Mouse (Mus musculus) spleen, postnatal 10 days (tissue): ENCODE results near the gene Kazn.

Experiments
- DNase-seq, 2 experiments: peaks; one replicate each; pipeline ENCODE4 v3.0.0; 2021 to 2022; ENCODE audit warnings: low spot score in 2 of 2

Kazn gene

GRCm38 (mm10) chr4:142239240-142240126 lies at the start of gene Kazn:
Kazn (minus strand) TSS chr4:142239401.
- DNase-seq = peak; percentile 12 to 57

- DNase-seq = no peak
These were observed 46.3 kb upstream of the Kazn start for GRCm38 (mm10) chr4:142285471-142285870.

DNA sequence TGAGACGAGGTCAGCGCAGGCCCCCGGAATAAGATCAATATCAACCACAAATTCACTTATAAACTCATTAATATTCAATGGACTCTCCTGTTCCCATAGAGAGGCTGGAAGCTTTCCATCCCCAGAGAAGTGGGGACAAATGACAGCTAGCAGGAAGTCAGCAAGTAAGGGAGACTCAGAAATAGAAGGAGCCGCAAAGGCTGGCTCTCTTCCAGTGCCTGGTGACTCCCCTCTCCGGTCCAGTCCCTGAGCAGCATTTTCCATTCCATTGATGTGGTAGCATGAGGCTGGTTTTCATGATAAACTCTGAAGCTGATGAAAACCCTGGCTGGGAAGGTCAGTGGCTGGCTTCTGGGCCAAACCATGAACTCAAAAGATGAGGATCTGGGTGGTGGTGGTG lies 44.7 kb upstream of the Kazn start:
- no peak for DNase-seq

DNA sequence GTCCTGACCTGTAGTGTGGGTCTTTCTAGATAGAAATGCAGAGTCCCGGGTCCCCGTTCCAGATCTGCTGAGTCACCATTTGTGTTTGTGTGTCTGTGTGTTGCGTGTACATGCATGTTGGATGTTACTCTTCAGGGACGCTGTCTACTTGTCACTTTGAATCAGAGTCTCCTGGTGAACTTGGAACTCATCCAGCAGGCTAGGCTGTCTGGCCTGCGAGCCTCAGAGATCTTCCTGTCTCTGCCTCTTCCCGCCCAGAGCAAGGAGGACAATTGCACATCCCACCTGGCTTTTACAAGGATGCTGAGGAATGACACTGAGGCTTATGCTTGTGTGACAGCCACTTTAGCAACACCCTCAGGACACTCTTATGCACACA lies 39.0 kb upstream of the Kazn start:
- DNase-seq = no peak

DNA sequence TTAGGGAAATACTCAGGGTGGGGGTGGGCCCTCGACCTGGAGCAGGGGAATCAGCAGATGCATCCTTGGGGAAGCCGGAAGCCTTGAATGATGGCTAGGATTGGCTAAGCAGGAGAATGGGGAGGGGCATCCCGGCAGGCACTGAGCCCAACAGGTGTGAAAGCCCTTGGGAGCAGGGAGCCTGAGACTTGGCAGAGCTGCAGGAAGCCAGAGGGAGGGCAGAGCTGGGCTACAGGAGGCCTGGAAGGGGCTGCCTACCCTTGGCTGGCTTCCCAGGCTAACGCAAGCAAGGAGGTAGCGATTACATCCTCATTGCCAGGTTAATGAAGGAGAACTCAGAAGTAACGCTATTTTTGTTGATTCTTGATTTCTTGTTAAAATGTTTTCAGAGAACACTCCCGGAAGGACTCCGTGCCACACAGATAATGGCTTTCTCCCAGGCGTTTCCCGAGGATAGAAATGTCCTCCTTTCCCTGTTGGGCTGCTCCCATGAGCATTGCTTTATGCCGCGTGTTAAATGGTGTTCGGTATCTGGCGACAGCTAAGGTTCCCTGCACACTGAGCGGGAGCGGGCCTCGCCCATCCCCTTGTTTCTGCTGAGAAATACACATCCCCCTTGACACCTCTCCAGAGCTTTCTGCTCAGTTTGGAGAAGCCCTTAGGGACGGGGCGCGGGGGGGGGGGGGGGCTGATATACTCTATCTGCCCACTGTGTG lies 38.4 kb upstream of the Kazn start:
- DNase-seq = no peak

DNA sequence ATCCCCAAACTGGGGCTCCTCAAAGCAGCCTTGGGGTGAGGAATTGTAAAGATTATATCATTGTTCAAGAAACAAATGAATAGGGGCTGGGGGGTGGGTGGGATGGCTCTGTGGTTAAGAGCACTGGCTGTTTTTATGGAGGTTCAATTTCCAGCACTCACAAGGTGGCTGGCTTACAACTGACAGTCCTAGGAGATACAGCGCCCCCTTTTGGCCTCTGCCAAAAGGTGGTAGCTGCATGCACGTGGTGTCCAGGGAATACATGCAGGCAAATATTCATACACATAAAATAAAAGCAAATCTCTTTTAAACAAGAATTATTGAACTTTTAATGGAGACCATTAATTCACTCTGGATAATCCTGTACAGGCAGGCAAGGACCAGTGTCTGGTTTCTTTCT lies 36.0 kb upstream of the Kazn start:
- DNase-seq = no peak

DNA sequence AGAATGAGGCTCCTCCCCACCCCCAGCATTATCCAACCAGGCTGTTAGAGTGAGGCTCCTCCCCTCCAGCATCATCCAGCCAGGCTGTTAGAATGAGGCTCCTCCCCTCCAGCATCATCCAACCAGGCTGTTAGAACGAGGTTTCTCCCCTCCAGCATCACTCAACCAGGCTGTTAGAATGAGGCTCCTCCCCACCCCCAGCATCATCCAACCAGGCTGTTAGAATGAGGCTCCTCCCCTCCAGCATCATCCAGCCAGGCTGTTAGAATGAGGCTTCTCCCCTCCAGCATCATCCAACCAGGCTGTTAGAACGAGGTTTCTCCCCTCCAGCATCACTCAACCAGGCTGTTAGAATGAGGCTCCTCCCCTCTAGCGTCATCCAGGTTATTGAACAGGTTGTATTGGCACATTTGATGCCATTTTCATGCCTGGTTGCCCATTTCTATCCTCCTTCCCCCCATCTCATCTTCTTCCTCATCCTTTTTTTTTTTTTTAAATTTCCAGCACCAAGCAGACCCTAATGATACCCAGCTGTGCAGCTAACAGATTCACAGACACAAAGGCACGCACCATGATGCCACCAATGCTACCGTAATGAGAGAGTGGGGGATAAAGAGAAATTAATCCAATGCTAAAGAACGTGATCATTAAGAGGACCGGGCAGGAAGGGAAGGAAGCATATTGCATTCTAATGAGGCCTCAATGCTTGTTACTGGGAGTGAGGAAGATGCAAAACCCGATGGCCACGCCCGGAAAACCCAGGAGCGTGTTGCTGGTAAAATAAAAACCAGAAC lies 35.4 kb upstream of the Kazn start:
- no peak for DNase-seq

DNA sequence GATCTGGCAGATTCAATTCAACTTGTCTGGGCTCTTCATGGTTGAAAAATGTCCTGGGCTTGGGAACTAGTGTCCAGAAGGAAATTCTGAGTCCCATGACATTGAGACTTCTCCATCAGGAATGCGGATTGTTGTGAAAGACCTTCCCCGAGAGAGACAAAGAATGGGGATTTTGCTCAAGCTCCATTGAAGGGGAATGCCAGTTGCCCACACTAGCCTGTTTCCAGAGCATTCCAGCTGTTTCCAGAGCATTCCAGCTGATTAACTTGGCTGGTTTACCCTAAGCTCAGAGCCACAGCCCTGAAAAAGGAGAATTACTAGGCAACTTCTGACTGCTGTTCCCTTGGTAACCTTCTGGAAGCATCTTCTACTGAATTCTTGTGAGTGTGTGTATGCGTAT lies 32.3 kb upstream of the Kazn start:
- no peak for DNase-seq

DNA sequence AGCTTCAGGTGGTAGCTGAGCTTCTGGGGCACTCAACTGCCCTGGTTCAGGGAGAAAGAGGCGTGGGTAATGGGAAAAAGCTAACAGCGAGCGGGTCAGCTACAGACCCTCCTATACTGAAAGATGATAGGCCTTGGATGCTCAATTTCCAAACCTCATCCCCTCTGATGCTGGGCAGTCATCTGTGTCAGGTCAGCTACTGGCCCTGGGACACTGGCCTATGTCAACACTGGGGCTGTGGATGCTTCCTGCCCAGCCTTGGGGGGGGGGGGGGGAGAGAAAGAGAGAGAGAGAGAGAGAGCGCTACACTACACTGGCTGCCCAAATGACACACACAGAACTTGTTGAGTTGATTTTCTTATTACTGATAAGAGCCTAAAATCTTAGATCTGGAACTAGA lies 28.6 kb upstream of the Kazn start:
- DNase-seq = no peak

DNA sequence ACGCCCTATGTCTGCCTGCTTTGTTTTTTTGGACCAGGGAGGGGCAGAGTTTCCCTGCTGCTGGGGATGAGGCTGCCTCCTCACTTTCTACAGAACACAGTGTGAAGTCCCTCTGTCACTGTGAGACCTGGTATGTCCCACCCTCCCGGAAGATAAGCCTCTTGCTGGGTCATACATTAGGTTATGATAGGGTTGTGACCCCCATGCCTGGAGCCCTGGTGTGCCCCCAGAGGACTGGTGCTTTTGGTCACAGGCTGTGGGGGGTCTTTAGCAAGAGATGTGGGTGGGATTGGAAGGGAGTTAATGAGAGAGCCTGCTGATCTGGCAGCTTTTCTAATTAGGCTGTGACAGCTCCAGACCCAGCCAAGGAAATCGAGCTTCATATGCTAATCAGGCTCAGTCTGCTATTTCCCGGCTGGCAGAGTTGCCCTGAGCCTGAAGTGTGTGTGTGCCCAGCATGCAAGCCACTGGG lies 28.2 kb upstream of the Kazn start:
- no peak for DNase-seq

DNA sequence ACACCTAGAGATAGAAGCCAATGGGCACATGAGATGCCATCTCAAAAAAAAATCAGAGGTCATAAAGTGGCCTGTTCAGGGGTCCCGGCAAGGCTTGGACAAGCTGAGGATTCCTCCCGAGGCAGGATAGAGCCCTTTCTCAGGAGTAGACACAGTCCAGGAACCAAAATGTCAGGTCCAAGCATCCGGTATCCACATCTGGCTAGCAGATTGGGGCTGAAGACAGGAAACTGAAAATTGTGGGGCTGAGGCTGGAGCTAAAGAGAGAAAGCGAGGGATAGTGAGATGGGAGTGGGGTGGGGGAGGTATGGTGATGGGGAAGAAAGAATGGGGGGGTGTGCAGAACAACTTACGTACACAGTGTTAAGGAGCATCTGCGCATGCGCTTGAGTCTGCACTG lies 25.1 kb upstream of the Kazn start:
- no peak for DNase-seq

GRCm38 (mm10) chr4:142261725-142262124 lies 22.5 kb upstream of the Kazn start:
- DNase-seq = no peak

GRCm38 (mm10) chr4:142258730-142259129 lies 19.5 kb upstream of the Kazn start:
- no peak for DNase-seq

DNA sequence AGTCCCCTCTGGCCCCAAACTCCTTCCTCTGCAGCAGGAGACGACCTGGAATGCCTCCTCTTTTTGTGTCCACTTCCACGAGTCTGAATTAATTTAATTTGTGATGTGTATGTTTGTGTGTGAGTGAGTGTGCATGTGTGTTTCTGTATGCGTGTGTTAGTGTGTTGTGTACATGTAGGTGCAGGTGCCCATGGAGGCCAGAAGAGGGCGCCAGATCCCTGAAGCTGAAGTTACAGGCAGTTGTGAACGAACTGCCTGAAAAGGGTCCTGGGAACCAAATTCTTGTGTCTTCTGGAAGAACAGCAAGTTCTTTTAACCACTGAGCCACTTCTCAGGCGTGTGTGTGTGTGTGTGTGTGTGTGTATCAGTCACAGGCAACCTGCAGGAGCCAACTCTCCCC lies 14.9 kb upstream of the Kazn start:
- no peak for DNase-seq

DNA sequence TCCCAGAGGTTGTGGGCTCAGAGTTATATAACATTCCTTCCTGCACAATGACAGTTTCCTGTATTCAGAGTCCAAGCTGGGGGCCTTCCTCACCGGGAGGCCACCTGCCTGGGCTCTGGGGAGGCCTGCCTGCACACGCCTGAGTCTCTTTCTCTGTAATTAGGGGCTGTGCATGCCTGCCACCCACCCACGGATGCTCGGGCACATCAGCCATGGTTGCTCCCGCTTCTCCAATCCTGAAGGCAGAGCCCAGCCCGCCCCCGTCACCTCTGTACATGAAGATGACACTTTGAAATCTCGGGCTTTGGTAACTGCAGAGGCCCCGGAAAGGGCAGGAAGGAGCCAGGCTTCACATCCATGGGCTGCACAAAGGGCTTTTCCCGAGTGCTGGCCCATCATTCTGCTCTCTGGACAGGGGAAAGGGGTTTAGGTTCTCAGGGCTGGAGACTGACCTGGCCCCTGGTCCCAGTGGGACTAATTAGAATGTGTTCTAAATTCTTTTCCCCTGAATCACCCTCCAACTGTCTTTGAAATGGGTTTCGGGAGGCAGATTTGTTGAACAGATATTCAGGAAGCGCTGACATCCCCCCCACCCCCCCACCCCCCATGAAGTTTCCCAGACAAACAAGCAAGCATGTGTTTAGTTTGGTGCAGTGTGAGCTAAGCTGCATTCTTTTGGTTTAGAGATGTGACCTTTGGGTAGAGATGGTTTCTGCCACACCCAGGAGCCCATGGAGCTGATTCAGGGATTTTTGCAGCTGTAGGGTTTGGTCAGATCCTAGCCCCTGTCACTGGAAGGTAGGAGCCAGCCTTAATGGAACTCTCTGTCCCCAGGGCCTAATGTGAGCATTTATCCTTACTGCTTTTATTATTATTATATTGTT lies 12.5 kb upstream of the Kazn start:
- no peak for DNase-seq

DNA sequence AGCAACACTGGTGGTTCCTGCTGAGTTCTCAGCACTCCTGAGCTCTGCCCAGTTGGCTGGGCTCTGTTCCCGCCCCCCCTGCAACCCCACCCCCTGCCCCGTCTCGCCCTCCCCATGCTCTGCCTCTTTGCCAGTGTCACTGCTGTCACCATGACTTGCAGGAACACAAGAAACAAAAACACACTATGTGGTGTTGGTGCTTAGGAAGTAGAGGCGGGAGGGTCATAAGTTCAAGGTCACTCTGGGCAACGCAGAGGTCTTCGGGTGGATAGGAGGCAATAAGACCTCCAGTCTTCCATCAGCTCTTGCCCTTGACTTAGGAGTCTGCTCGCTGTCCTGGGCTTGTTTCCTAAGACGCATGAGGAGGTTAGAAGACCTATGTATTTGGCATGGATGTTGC lies 10.9 kb upstream of the Kazn start:
- DNase-seq = no peak

GRCm38 (mm10) chr4:142249401-142249800 lies 10.2 kb upstream of the Kazn start:
- DNase-seq = peak; percentile 18 to 69

DNA sequence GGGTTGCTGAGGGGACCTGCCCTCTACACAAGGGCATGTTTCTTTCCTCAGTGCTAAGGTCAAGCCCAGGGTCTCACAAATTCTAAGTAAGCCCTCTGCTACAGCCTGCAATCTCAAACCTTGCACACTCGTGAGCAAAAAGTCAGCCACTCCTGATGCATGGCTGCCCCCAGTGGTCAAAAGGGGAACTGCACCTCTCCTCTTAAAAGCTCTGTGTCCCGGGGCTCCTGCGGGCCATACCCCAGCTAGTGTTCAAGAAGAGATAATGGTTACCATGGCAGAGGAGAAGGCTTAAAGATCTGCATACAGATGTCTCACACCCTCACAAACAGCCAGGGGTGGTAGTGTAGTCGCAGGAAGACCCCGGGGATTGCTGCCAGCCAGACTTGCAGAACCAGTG lies 9.2 kb upstream of the Kazn start:
- DNase-seq = peak; percentile 61 to 83

GRCm38 (mm10) chr4:142246698-142247097 lies 7.5 kb upstream of the Kazn start:
- no peak for DNase-seq

GRCm38 (mm10) chr4:142244641-142245040 lies 5.4 kb upstream of the Kazn start:
- no peak for DNase-seq

DNA sequence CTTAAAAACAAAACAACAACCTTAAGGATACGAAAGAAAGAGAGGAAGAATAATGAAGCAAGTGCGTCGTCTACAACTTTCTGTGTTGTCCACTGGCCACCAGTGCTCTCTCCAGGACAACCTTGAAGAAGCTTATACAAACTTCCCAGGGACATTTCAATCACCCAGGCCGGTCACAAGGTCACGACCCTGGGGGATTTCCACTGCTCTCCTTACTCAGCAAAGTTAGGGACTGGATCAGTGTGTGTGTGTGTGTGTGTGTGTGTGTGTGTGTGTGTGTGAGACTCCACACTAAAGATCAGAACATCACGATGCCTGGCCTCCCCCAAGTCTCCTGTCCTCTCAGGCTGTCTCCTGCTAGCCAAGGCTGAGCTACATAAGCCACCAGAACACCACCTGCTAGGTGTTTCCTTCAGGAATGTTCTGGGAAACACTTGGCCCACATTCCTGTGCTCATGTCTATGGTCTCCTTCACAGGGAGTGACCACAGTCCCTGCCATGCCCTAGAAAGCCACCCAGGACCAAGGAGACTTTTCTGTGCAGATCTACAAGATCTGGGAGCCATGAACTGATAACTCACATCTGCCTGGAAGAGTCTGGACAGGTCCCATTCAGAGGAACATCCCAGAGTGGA lies 3.7 kb upstream of the Kazn start:
- DNase-seq = no peak
